Mouse (Mus musculus) embryonic facial prominence, embryonic 13.5 days (tissue): ENCODE measurements around the gene Micall2. TPM values are rescaled to one million over a fixed set of nuclear protein-coding genes. Genes with fewer than 3 reads are reported as not detected.

ENCODE experiments used
- ATAC-seq: fragments of 200-750 bp; cut with Nextera tagmentation; 2 replicates; pipeline ENCODE4 v1.8.0; 2017; ENCODE audit warnings: low read depth; ENCODE audit not compliant: insufficient number of reproducible peaks, insufficient read depth, low FRiP score, low TSS enrichment
- H3K27ac ChIP-seq: fragments of 300-500 bp; sonication (generic); 2 replicates; pipeline ENCODE4 v1.5.1; 2015; ENCODE audit warnings: moderate library complexity, mild to moderate bottlenecking, inconsistent platforms
- H3K27me3 ChIP-seq: fragments of 300-500 bp; sonication (generic); 2 replicates; pipeline ENCODE4 v1.6.1; 2015; ENCODE audit warnings: mild to moderate bottlenecking, inconsistent platforms
- H3K36me3 ChIP-seq: fragments of 300-500 bp; sonication (generic); 2 replicates; pipeline ENCODE4 v1.6.1; 2015; ENCODE audit warnings: mild to moderate bottlenecking, inconsistent platforms
- H3K4me1 ChIP-seq: fragments of 300-500 bp; sonication (generic); 2 replicates; pipeline ENCODE4 v1.6.1; 2015; ENCODE audit warnings: inconsistent platforms
- H3K4me2 ChIP-seq: fragments of 300-500 bp; sonication (generic); 2 replicates; pipeline ENCODE4 v1.6.1; 2015; ENCODE audit warnings: moderate library complexity, mild to moderate bottlenecking, inconsistent platforms
- H3K4me3 ChIP-seq: fragments of 300-500 bp; sonication (generic); 2 replicates; pipeline ENCODE4 v1.5.1; 2015; ENCODE audit warnings: mild to moderate bottlenecking, inconsistent platforms
- H3K9ac ChIP-seq: fragments of 300-500 bp; sonication (generic); 2 replicates; pipeline ENCODE4 v1.6.1; 2015; ENCODE audit warnings: mild to moderate bottlenecking, inconsistent platforms
- H3K9me3 ChIP-seq: fragments of 300-500 bp; sonication (generic); 2 replicates; pipeline ENCODE4 v1.6.1; 2016; ENCODE audit warnings: inconsistent platforms
- WGBS: fragments of 180-500 bp; shearing (Covaris S2); methylation state at CpG from one replicate; pipeline ENCODE4 v1.1.7; 2015; ENCODE audit warnings: mixed read lengths; 5-methylcytosine and 5-hydroxymethylcytosine counted together
- polyA plus RNA-seq: library from polyadenylated mRNA; unstranded; fragments of >200 nt; fragmentation: Nextera tagmentation; extraction: Ambion mirVana; gene quantifications from 2 replicates; pipeline ENCODE4 v1.2.1, GENCODE M21; 2015

Gene Micall2
- polyA plus RNA-seq, result 7.3 and 8.9 TPM in 2 replicates

DNA sequence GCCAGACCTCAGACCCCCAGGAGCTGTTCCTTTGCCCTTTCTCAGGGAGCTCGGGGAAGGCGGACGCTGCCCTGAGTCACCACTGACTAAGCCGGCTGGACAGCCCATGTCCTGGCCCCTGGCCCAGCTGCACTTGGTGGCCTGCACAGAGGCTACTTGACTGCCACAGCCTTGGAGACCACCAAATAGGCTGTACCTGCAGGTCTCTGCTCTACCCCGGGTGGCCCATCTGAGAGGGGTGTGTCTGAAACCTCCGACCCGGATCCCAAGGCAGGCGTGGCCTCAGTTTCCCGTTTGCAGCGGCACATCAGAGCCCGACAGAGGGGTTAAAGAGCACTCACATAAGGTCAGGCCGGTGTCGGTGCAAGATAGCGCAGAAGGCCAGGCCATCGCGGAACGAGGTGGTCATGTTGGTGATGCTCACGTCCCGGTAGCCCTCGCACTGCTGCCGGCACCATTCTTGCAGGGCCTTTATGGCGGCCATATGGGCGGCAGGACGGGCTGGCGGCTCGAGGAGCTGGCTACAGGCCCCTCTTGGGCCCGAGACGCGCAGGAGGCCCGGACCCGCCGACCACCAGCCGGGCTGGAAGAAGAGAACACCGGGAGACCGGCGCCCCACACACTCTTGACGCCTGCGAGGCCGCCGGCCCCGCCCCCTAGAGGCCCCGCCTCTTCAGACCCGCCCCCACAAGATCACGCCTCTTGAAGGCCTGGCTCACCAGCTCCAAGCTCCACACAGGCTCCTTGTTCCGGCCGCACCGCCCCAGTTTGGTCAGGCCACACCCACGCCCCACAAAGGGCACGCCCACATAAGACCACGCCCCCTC lies at the start of gene Micall2:
Gene Micall2 (minus strand): TSS at position 660 of the 827 bp plus-strand sequence.
- peaks cover 67% of the 10 kb centered on the region for H3K4me1 ChIP-seq
- H3K4me2 ChIP-seq, result peak within 1 kb of the TSS; percentile 99
- H3K27ac ChIP-seq, result peak within 1 kb of the TSS; percentile 82
- ATAC-seq, result peak; percentile 92
- no peaks in the 10 kb centered on the region for H3K36me3 ChIP-seq
- no peaks in the 10 kb centered on the region for H3K27me3 ChIP-seq
- H3K4me3 ChIP-seq, result peak within 1 kb of the TSS; percentile 62
- 4% methylated on average over 47 of the region's 50 CpGs for WGBS
- peak within 1 kb of the TSS; percentile 76 for H3K9ac ChIP-seq
- no peaks in the 10 kb centered on the region for H3K9me3 ChIP-seq

- no peaks in the 10 kb centered on the region for H3K36me3 ChIP-seq
- H3K9me3 ChIP-seq, result no peaks in the 10 kb centered on the region
- H3K4me2 ChIP-seq, result no peak overlapping the region
- 83% methylated on average over 8 of the region's 8 CpGs for WGBS
- no peak overlapping the region for H3K9ac ChIP-seq
- H3K27ac ChIP-seq, result no peak overlapping the region
- H3K4me1 ChIP-seq, result no peaks in the 10 kb centered on the region
- no peaks in the 10 kb centered on the region for H3K27me3 ChIP-seq
- no peak overlapping the region for H3K4me3 ChIP-seq
- no peak for ATAC-seq
Measured at GRCm38 (mm10) chr5:139781406-139781805, 45.3 kb upstream of the Micall2 start.

GRCm38 (mm10) chr5:139776966-139777365 lies 40.8 kb upstream of the Micall2 start:
- peaks cover 21% of the 10 kb centered on the region for H3K36me3 ChIP-seq
- H3K9me3 ChIP-seq, result no peaks in the 10 kb centered on the region
- no peak overlapping the region for H3K27ac ChIP-seq
- ATAC-seq, result no peak
- H3K4me3 ChIP-seq, result no peak overlapping the region
- H3K27me3 ChIP-seq, result no peaks in the 10 kb centered on the region
- peaks cover 13% of the 10 kb centered on the region for H3K4me1 ChIP-seq
- H3K4me2 ChIP-seq, result no peak overlapping the region
- no peak overlapping the region for H3K9ac ChIP-seq
- WGBS, result 85% methylated on average over 5 of the region's 5 CpGs

DNA sequence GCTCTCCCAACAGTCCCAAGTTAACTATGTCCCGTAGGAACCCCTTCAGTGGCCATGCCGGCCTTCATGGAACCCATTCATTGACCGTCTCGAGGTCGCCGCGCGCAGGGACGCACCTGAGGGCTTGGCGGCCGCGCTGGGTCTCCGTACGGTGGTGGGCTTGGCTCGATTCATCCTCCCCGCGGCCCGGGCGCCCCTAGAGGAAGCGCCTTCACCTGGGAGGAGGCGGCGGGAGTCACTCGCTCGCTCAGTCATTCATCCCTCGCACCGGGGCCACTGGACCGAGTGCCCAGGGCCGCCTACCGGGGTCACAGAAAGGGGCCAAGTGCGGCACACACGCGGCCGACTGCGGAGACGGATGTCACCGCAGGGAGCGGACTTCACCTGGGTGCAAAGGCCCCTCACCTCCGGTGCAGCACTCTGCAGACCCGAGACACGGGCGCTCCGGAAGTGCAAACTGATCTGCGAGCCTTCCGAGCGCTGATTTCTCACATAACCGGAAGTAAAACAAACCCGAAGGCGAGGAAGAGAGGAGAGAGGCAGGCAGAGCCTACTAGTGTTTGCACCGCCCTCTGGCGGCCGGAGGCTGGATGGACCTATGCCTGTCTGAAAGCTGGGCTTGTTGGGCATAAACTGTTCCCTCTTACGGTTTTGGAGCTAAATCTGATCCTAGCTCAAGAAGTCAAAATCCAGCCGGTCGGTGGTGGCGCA lies 39.2 kb upstream of the Micall2 start, which contains the start of gene Ints1:
Gene Ints1 (minus strand): TSS at position 459 of the 711 bp plus-strand sequence.
- under 1% methylated on average over 55 of the region's 55 CpGs for WGBS
- H3K27ac ChIP-seq, result 0 out of 2 replicates have a peak within 1 kb of the TSS, but pooled peaks have one; percentile 28
- ATAC-seq, result peak; percentile 78

GRCm38 (mm10) chr5:139768216-139768615 lies 32.1 kb upstream of the Micall2 start:
- H3K4me2 ChIP-seq, result no peak overlapping the region
- no peak overlapping the region for H3K4me3 ChIP-seq
- no peak overlapping the region for H3K9ac ChIP-seq

More for the DNA sequence above, 39.2 kb upstream of the Micall2 start, which contains the start of gene Ints1:
- Histone ChIP-seq H3K4me3 (peak within 1 kb of the TSS; percentile 100), H3K9ac (peak within 1 kb of the TSS; percentile 97), H3K9me3 (no peaks in the 10 kb centered on the region), H3K4me2 (peak within 1 kb of the TSS; percentile 94), H3K36me3 (peaks cover 36% of the 10 kb centered on the region), H3K27me3 (no peaks in the 10 kb centered on the region), H3K4me1 (peaks cover 13% of the 10 kb centered on the region)

GRCm38 (mm10) chr5:139764296-139764695 lies 28.2 kb upstream of the Micall2 start:
- H3K4me1 ChIP-seq, result no peaks in the 10 kb centered on the region
- no peak for ATAC-seq
- H3K27ac ChIP-seq, result no peak overlapping the region
- no peaks in the 10 kb centered on the region for H3K27me3 ChIP-seq
- H3K4me3 ChIP-seq, result no peak overlapping the region
- no peak overlapping the region for H3K4me2 ChIP-seq
- H3K9me3 ChIP-seq, result no peaks in the 10 kb centered on the region
- H3K36me3 ChIP-seq, result peaks cover 99% of the 10 kb centered on the region
- 76% methylated on average over 11 of the region's 11 CpGs for WGBS
- no peak overlapping the region for H3K9ac ChIP-seq

More at GRCm38 (mm10) chr5:139768216-139768615, 32.1 kb upstream of the Micall2 start:
- no peak overlapping the region for H3K27ac ChIP-seq
- no peaks in the 10 kb centered on the region for H3K27me3 ChIP-seq
- 91% methylated on average over 8 of the region's 8 CpGs for WGBS
- H3K4me1 ChIP-seq, result no peaks in the 10 kb centered on the region
- no peak for ATAC-seq
- H3K9me3 ChIP-seq, result no peaks in the 10 kb centered on the region
- H3K36me3 ChIP-seq, result peaks cover 99% of the 10 kb centered on the region

- peaks cover 98% of the 10 kb centered on the region for H3K36me3 ChIP-seq
- 87% methylated on average over 16 of the region's 16 CpGs for WGBS
- no peak overlapping the region for H3K4me3 ChIP-seq
- H3K4me2 ChIP-seq, result no peak overlapping the region
- H3K4me1 ChIP-seq, result no peaks in the 10 kb centered on the region
- no peak overlapping the region for H3K27ac ChIP-seq
- H3K9ac ChIP-seq, result no peak overlapping the region
- no peak for ATAC-seq
- H3K9me3 ChIP-seq, result no peaks in the 10 kb centered on the region
- H3K27me3 ChIP-seq, result no peaks in the 10 kb centered on the region
Measured at GRCm38 (mm10) chr5:139758096-139758495, 22.0 kb upstream of the Micall2 start.

DNA sequence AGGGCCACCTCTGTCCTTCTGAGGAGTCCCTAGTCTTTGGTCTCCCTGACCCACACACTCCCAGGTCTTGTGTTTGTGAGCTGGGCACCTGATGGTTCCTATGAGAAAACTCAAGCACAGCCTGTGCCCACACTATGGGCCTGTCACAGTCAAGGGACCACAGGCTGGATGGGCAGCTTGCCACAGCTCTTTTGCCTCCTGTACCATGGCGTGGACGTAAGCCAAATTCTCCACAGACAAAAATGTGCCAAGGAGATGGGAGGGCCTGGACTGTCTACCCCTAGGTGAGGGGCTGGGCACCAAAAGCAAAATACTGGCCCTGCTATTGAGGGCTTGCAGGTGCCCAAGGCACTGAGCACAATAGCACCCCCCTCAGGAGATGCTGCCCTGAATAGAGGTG lies 20.4 kb upstream of the Micall2 start:
- 94% methylated on average over 2 of the region's 2 CpGs for WGBS
- peaks cover 96% of the 10 kb centered on the region for H3K36me3 ChIP-seq

DNA sequence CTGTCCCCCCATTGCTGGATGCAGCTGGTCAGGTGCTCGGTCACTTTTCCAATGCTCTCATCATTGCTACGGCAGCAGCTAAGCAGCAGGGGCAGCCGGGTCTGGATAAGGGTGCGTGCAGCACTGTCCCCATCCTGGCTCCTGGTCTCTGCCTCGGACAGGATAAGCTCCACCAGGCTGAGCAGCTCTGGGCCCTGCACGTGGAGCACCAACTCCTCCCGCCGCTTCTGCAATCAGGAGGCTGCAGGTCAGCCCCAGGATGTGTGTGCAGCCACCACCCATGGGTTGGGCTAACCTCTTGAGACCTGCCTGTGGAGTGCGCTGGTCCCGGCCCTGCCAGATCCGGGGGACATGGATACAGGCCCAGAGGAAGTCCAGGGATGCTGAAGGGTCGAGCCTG lies 20.0 kb upstream of the Micall2 start:
- Histone ChIP-seq H3K27ac (no peak overlapping the region), H3K4me2 (no peak overlapping the region), H3K9ac (no peak overlapping the region), H3K9me3 (no peaks in the 10 kb centered on the region), H3K36me3 (peaks cover 96% of the 10 kb centered on the region), H3K27me3 (no peaks in the 10 kb centered on the region), H3K4me3 (no peak overlapping the region), H3K4me1 (no peaks in the 10 kb centered on the region)
- WGBS, result 87% methylated on average over 12 of the region's 12 CpGs
- no peak for ATAC-seq

More for the DNA sequence above, 20.4 kb upstream of the Micall2 start:
- Histone ChIP-seq H3K9ac (no peak overlapping the region), H3K27me3 (no peaks in the 10 kb centered on the region), H3K9me3 (no peaks in the 10 kb centered on the region), H3K27ac (no peak overlapping the region), H3K4me3 (no peak overlapping the region), H3K4me2 (no peak overlapping the region), H3K4me1 (no peaks in the 10 kb centered on the region)
- ATAC-seq, result no peak

- Histone ChIP-seq H3K9ac (no peak overlapping the region), H3K27ac (no peak overlapping the region), H3K4me1 (no peaks in the 10 kb centered on the region), H3K4me2 (no peak overlapping the region), H3K9me3 (no peaks in the 10 kb centered on the region), H3K27me3 (no peaks in the 10 kb centered on the region), H3K36me3 (peaks cover 94% of the 10 kb centered on the region), H3K4me3 (no peak overlapping the region)
- ATAC-seq, result no peak
- WGBS, result 28% methylated on average over 12 of the region's 12 CpGs
Measured at GRCm38 (mm10) chr5:139754753-139755152, 18.6 kb upstream of the Micall2 start.

DNA sequence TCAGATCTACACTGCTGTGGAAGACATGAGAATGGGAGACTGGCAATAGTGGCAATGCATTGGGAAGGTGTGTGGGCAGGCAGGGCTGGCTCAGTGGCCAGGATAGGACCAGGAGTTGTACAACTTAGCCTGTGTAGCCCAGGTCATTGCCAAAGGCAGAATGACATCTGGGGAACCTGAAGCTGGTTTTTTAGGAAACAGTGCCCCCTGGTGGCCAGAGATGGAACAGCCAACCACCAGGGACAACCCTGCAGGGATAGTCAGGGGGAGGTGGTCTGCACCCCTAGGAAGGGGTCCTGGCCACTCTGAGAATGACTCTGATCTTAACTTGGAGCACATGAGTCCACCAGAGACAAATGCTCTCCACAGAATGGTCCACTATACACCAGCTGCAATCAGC lies 14.4 kb upstream of the Micall2 start:
- Histone ChIP-seq H3K4me3 (no peak overlapping the region), H3K36me3 (peaks cover 53% of the 10 kb centered on the region), H3K4me1 (no peaks in the 10 kb centered on the region), H3K9me3 (no peaks in the 10 kb centered on the region), H3K27ac (no peak overlapping the region), H3K4me2 (no peak overlapping the region), H3K27me3 (no peaks in the 10 kb centered on the region), H3K9ac (no peak overlapping the region)
- ATAC-seq, result no peak
